Mouse (Mus musculus) neural tube, embryonic 11.5 days (tissue): ENCODE measurements around the gene Tbc1d1. TPM values are rescaled to one million over a fixed set of nuclear protein-coding genes. Genes with fewer than 3 reads are reported as not detected.

Source experiments
- ATAC-seq: fragments of 200-750 bp; cut with Nextera tagmentation; 2 replicates; pipeline ENCODE4 v1.8.0; 2017; ENCODE audit warnings: moderate number of reproducible peaks, mild to moderate bottlenecking, moderate TSS enrichment, moderate library complexity; ENCODE audit not compliant: insufficient read depth, low FRiP score, low TSS enrichment
- DNase-seq: peaks from one replicate; pipeline ENCODE4 v3.0.0-alpha.2; 2015; ENCODE audit warnings: low spot score
- H3K27ac ChIP-seq: fragments of 300-500 bp; sonication (generic); 2 replicates; pipeline ENCODE4 v1.5.1; 2014; ENCODE audit warnings: low read depth, mild to moderate bottlenecking, low read length
- H3K27me3 ChIP-seq: fragments of 300-500 bp; sonication (generic); 2 replicates; pipeline ENCODE4 v1.6.1; 2014; ENCODE audit warnings: mild to moderate bottlenecking, low read length, mixed read lengths; ENCODE audit not compliant: control insufficient read depth, insufficient read depth
- H3K36me3 ChIP-seq: fragments of 300-500 bp; sonication (generic); 2 replicates; pipeline ENCODE4 v1.6.1; 2014; ENCODE audit warnings: mild to moderate bottlenecking, low read length, moderate library complexity, mixed read lengths; ENCODE audit not compliant: control insufficient read depth, insufficient read depth
- H3K4me1 ChIP-seq: fragments of 300-500 bp; sonication (generic); 2 replicates; pipeline ENCODE4 v1.6.1; 2014; ENCODE audit warnings: low read length, mixed read lengths; ENCODE audit not compliant: control insufficient read depth, insufficient read depth
- H3K4me2 ChIP-seq: fragments of 300-500 bp; sonication (generic); 2 replicates; pipeline ENCODE4 v1.6.1; 2014; ENCODE audit warnings: low read depth, mild to moderate bottlenecking, moderate library complexity
- H3K4me3 ChIP-seq: fragments of 300-500 bp; sonication (generic); 2 replicates; pipeline ENCODE4 v1.5.1; 2014; ENCODE audit warnings: low read depth, low read length
- H3K9ac ChIP-seq: fragments of 300-500 bp; sonication (generic); 2 replicates; pipeline ENCODE4 v1.6.1; 2014; ENCODE audit warnings: mild to moderate bottlenecking, low read length
- H3K9me3 ChIP-seq: fragments of 300-500 bp; sonication (generic); 2 replicates; pipeline ENCODE4 v1.6.1; 2016; ENCODE audit warnings: low read length; ENCODE audit not compliant: control insufficient read depth
- WGBS: fragments of 180-500 bp; shearing (Covaris S2); extraction: QIAGEN DNeasy Blood & Tissue Kit; methylation state at CpG from one replicate; pipeline ENCODE4 v1.1.7; 2014; 5-methylcytosine and 5-hydroxymethylcytosine counted together
- polyA plus RNA-seq: library from polyadenylated mRNA; unstranded; fragments of >200 nt; fragmentation: Nextera tagmentation; extraction: Ambion mirVana; gene quantifications from 2 replicates; pipeline ENCODE4 v1.2.1, GENCODE M21; 2014

Gene Tbc1d1
- polyA plus RNA-seq, 1 experiment from 2014 or later: 32.4 TPM

DNA sequence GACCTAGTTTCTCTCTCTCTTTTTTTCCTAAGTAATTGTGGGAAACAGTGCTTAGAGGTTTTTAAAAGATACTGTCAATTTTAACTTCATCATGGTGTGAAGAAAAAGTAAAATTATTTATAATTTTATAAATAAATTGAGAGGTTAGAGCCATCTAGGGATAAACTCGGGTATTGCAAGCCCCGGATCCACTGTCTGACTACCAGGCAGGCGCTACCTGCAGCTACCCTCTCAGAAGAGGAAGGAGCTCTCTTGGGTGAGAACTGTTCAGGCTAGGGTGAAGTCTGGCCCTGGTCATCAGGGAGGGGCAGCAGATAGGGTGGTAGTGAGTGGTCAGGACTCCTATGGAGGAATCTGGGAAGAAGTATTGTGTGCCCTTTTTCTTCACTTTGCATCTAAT lies 109.0 kb downstream of the Tbc1d1 start:
- Histone ChIP-seq H3K36me3 (no peaks in the 10 kb centered on the region), H3K27me3 (no peaks in the 10 kb centered on the region), H3K9me3 (no peaks in the 10 kb centered on the region), H3K9ac (no peak overlapping the region), H3K27ac (no peak overlapping the region), H3K4me2 (no peak overlapping the region), H3K4me3 (no peak overlapping the region), H3K4me1 (peaks cover 5% of the 10 kb centered on the region)
- no peak for ATAC-seq
- no peak for DNase-seq
- WGBS: 26% methylated on average over 3 of the region's 3 CpGs

DNA sequence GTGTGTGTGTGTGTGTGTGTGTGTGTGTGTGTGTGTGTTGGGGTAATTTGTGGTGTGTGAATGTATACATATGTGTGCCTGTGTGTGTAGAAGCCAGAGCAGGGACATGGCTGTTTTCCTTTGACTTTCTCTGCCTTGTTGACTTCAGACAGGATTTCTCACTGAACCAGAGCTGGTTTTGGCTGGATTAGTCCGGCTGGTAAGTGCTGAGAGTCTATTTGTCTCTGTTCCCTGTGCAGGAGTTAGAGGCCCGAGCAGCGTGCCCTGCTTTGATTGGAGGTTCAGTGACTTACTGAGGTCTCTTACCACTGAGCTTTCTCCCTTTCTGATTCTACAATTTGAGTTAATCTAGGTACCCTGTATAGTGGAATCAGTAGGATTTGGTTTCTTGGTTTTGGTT lies 109.8 kb downstream of the Tbc1d1 start:
- H3K27ac ChIP-seq: no peak overlapping the region
- DNase-seq (no peak), ATAC-seq (no peak)
- H3K36me3 ChIP-seq: no peaks in the 10 kb centered on the region
- H3K4me2 ChIP-seq: no peak overlapping the region
- no peaks in the 10 kb centered on the region for H3K27me3 ChIP-seq
- no peak overlapping the region for H3K4me3 ChIP-seq
- H3K9ac ChIP-seq: no peak overlapping the region
- WGBS: 92% methylated on average over 3 of the region's 3 CpGs
- H3K4me1 ChIP-seq: peaks cover 5% of the 10 kb centered on the region
- H3K9me3 ChIP-seq: no peaks in the 10 kb centered on the region

GRCm38 (mm10) chr5:64266534-64266933 lies 110.4 kb downstream of the Tbc1d1 start:
- H3K27ac ChIP-seq: no peak overlapping the region
- WGBS: 95% methylated on average over 2 of the region's 2 CpGs
- H3K4me1 ChIP-seq: peaks cover 5% of the 10 kb centered on the region
- H3K36me3 ChIP-seq: no peaks in the 10 kb centered on the region
- H3K4me2 ChIP-seq: no peak overlapping the region
- no peak overlapping the region for H3K4me3 ChIP-seq
- ATAC-seq (no peak), DNase-seq (no peak)
- no peak overlapping the region for H3K9ac ChIP-seq
- no peaks in the 10 kb centered on the region for H3K27me3 ChIP-seq
- no peaks in the 10 kb centered on the region for H3K9me3 ChIP-seq

DNA sequence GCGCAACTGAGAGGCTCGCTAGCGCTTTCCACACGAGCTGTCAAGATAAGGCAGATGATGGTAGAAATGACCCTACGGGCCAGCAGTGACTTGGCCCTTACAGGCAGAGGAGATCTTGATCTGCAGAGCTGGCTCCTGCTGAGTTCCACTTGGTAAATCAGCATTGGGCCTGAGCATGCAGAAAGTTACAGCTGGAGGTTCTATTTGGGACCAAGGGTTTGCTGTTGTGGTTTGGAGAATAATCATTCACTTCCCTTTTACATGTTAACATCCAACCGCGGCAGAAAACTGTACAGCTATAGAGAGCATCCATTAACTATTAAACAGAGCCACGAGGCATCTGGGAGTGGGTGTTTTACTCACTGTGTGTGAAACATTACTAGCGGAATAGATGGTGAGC lies 111.2 kb downstream of the Tbc1d1 start:
- no peaks in the 10 kb centered on the region for H3K9me3 ChIP-seq
- no peak overlapping the region for H3K9ac ChIP-seq
- WGBS: 94% methylated on average over 9 of the region's 9 CpGs
- H3K4me3 ChIP-seq: no peak overlapping the region
- no peak overlapping the region for H3K27ac ChIP-seq
- H3K4me2 ChIP-seq: no peak overlapping the region
- peaks cover 5% of the 10 kb centered on the region for H3K4me1 ChIP-seq
- no peaks in the 10 kb centered on the region for H3K36me3 ChIP-seq
- H3K27me3 ChIP-seq: no peaks in the 10 kb centered on the region
- DNase-seq (no peak), ATAC-seq (no peak)

- peaks cover 5% of the 10 kb centered on the region for H3K4me1 ChIP-seq
- no peak overlapping the region for H3K9ac ChIP-seq
- no peaks in the 10 kb centered on the region for H3K9me3 ChIP-seq
- 27% methylated on average over 7 of the region's 7 CpGs for WGBS
- H3K27me3 ChIP-seq: no peaks in the 10 kb centered on the region
- no peak for ATAC-seq
- no peak overlapping the region for H3K27ac ChIP-seq
- no peak for DNase-seq
- H3K4me2 ChIP-seq: no peak overlapping the region
- no peaks in the 10 kb centered on the region for H3K36me3 ChIP-seq
- H3K4me3 ChIP-seq: no peak overlapping the region
Measured at GRCm38 (mm10) chr5:64269669-64270068, 113.6 kb downstream of the Tbc1d1 start.

GRCm38 (mm10) chr5:64273517-64273916 lies 117.4 kb downstream of the Tbc1d1 start:
- Histone ChIP-seq H3K36me3 (no peaks in the 10 kb centered on the region), H3K4me3 (no peak overlapping the region), H3K4me1 (peaks cover 5% of the 10 kb centered on the region), H3K4me2 (no peak overlapping the region), H3K27me3 (no peaks in the 10 kb centered on the region), H3K9me3 (no peaks in the 10 kb centered on the region), H3K9ac (no peak overlapping the region), H3K27ac (no peak overlapping the region)
- WGBS: 89% methylated on average over 1 of the region's 1 CpGs
- DNase-seq (no peak), ATAC-seq (no peak)

DNA sequence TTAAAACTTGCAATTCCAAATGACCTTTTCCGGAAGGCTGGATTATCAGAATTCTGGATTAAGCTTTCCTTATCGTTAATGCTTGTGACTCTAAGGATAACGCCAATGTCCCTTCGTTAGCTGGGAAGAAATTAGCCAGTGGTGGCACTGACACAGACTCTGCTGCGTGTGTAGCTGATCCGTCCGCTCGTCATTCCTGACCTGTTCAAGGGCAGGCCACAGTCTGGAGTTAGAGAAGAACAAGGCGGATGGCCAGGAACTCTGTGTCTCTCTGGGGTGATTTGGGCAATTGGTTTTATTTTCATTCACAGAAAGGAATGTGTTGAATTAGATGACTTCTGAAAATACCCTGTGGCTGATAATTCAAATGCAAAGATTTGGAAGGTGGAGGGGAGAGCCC lies 118.2 kb downstream of the Tbc1d1 start:
- no peaks in the 10 kb centered on the region for H3K36me3 ChIP-seq
- no peak overlapping the region for H3K4me2 ChIP-seq
- 89% methylated on average over 9 of the region's 9 CpGs for WGBS
- no peak for ATAC-seq
- H3K9ac ChIP-seq: no peak overlapping the region
- no peaks in the 10 kb centered on the region for H3K27me3 ChIP-seq
- peaks cover 5% of the 10 kb centered on the region for H3K4me1 ChIP-seq
- no peak overlapping the region for H3K27ac ChIP-seq
- no peak overlapping the region for H3K4me3 ChIP-seq
- DNase-seq: no peak
- no peaks in the 10 kb centered on the region for H3K9me3 ChIP-seq

DNA sequence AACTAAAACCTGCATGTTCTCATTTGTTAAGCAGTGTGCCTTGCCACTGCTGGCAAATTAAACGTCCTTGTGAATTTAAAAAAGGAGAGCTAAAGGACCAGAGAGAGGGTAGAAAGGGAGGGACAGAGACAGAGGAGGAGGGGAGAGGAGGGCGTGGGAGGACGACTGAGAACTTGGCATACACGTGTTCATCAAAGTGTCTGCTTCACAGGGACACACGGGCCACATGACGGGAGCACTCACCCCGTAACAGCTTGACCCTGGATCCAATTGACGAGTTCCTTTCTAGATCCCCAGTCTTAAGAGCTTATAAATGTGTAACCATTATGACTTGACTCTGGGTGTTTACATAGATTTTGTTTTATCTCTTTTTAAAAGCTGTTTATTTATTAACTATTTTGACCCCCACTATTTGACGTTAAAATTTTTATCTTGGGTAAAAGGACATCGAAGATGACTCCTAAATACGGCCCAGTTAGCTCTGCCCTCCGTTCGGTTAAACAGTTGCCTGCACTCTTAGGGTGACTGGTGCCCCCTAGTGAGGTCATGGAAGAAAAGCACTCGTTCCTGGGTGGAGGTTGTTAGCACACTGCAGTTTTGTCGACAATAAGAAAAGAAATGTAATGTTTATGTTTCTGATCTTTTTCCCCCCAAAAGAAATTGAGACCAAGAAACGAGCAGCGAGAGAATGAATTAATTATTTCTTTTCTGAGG lies 118.8 kb downstream of the Tbc1d1 start:
- H3K9ac ChIP-seq: no peak overlapping the region
- no peaks in the 10 kb centered on the region for H3K27me3 ChIP-seq
- no peak overlapping the region for H3K4me3 ChIP-seq
- 45% methylated on average over 17 of the region's 17 CpGs for WGBS
- no peak overlapping the region for H3K27ac ChIP-seq
- no peaks in the 10 kb centered on the region for H3K4me1 ChIP-seq
- no peak overlapping the region for H3K4me2 ChIP-seq
- H3K9me3 ChIP-seq: no peaks in the 10 kb centered on the region
- no peak for ATAC-seq
- H3K36me3 ChIP-seq: no peaks in the 10 kb centered on the region
- DNase-seq: no peak

- Histone ChIP-seq H3K27me3 (no peaks in the 10 kb centered on the region), H3K4me3 (no peak overlapping the region), H3K27ac (no peak overlapping the region), H3K9ac (no peak overlapping the region), H3K9me3 (no peaks in the 10 kb centered on the region), H3K4me2 (no peak overlapping the region), H3K4me1 (no peaks in the 10 kb centered on the region), H3K36me3 (peaks cover under 1% of the 10 kb centered on the region; the same call in 1 of the 2 replicates)
- ATAC-seq: no peak
- 87% methylated on average over 7 of the region's 7 CpGs for WGBS
- DNase-seq: no peak
Measured at GRCm38 (mm10) chr5:64277646-64278191, 121.6 kb downstream of the Tbc1d1 start.
